Mouse (Mus musculus): ENCODE data around the gene Letmd1. TPM values are rescaled to one million over a fixed set of nuclear protein-coding genes. Genes with fewer than 3 reads are reported as not detected.

Letmd1 gene
- polyA plus RNA-seq, 1 experiment from 2014 or later: 59.3 TPM

- Histone ChIP-seq H3K4me2 (ENCODE audit: low read length) (no peak overlapping the region), H3K27me3 (replicated peaks; ENCODE audit: control insufficient read depth, insufficient read depth, low read length) (no peaks in the 10 kb centered on the region), H3K4me3 (ENCODE audit: low read length) (no peak overlapping the region), H3K4me1 (ENCODE audit: control insufficient read depth, insufficient read depth, low read depth, low read length) (peaks cover 4% of the 10 kb centered on the region), H3K27ac (ENCODE audit: low read depth, low read length) (no peak overlapping the region), H3K9ac (ENCODE audit: low read depth, low read length) (no peak overlapping the region), H3K36me3 (ENCODE audit: control insufficient read depth, insufficient read depth, low read length) (no peaks in the 10 kb centered on the region), H3K9me3 (ENCODE audit: control insufficient read depth, low read length) (no peaks in the 10 kb centered on the region)
- WGBS: 71% methylated on average over 5 of the region's 5 CpGs
- no peak for ATAC-seq
These were observed 6.7 kb upstream of the Letmd1 start for GRCm38 (mm10) chr15:100462086-100462485.

- no peaks in the 10 kb centered on the region for H3K36me3 ChIP-seq (ENCODE audit: control insufficient read depth, insufficient read depth, low read length)
- H3K9ac ChIP-seq (ENCODE audit: low read depth, low read length): no peak overlapping the region
- H3K4me3 ChIP-seq (ENCODE audit: low read length): no peak overlapping the region
- H3K4me2 ChIP-seq (ENCODE audit: low read length): no peak overlapping the region
- no peaks in the 10 kb centered on the region for H3K27me3 ChIP-seq (replicated peaks; ENCODE audit: control insufficient read depth, insufficient read depth, low read length)
- H3K27ac ChIP-seq (ENCODE audit: low read depth, low read length): no peak overlapping the region
- 31% methylated on average over 6 of the region's 6 CpGs for whole genome bisulfite sequencing
- H3K4me1 ChIP-seq (ENCODE audit: control insufficient read depth, insufficient read depth, low read depth, low read length): peaks cover 12% of the 10 kb centered on the region
- ATAC-seq: no peak
- H3K9me3 ChIP-seq (ENCODE audit: control insufficient read depth, low read length): no peaks in the 10 kb centered on the region
These were observed 5.1 kb upstream of the Letmd1 start for GRCm38 (mm10) chr15:100463712-100464111.

GRCm38 (mm10) chr15:100465432-100465831 is 3.4 kb upstream of the Letmd1 start:
- Histone ChIP-seq H3K9ac (ENCODE audit: low read depth, low read length) (no peak overlapping the region), H3K27me3 (replicated peaks; ENCODE audit: control insufficient read depth, insufficient read depth, low read length) (no peaks in the 10 kb centered on the region), H3K4me2 (ENCODE audit: low read length) (no peak overlapping the region), H3K9me3 (ENCODE audit: control insufficient read depth, low read length) (no peaks in the 10 kb centered on the region), H3K4me1 (ENCODE audit: control insufficient read depth, insufficient read depth, low read depth, low read length) (peaks cover 22% of the 10 kb centered on the region), H3K36me3 (ENCODE audit: control insufficient read depth, insufficient read depth, low read length) (no peaks in the 10 kb centered on the region), H3K27ac (ENCODE audit: low read depth, low read length) (no peak overlapping the region), H3K4me3 (ENCODE audit: low read length) (no peak overlapping the region)
- WGBS: 75% methylated on average over 2 of the region's 2 CpGs
- ATAC-seq: no peak

GRCm38 (mm10) chr15:100467738-100468137 is 1.1 kb upstream of the Letmd1 start:
- peaks cover 23% of the 10 kb centered on the region for H3K4me1 ChIP-seq (ENCODE audit: control insufficient read depth, insufficient read depth, low read depth, low read length)
- H3K27ac ChIP-seq (ENCODE audit: low read depth, low read length): no peak overlapping the region
- ATAC-seq: no peak
- H3K9me3 ChIP-seq (ENCODE audit: control insufficient read depth, low read length): no peaks in the 10 kb centered on the region
- peak overlapping the region; percentile 91 for H3K4me3 ChIP-seq (ENCODE audit: low read length)
- WGBS: 43% methylated on average over 7 of the region's 8 CpGs
- H3K4me2 ChIP-seq (ENCODE audit: low read length): peak overlapping the region; percentile 90
- H3K36me3 ChIP-seq (ENCODE audit: control insufficient read depth, insufficient read depth, low read length): no peaks in the 10 kb centered on the region; the same call in 1 of the 2 replicates
- H3K9ac ChIP-seq (ENCODE audit: low read depth, low read length): peak overlapping the region; percentile 39; the same call in 1 of the 2 replicates
- no peaks in the 10 kb centered on the region for H3K27me3 ChIP-seq (replicated peaks; ENCODE audit: control insufficient read depth, insufficient read depth, low read length)

GRCm38 (mm10) chr15:100469189-100469545 is 344 bp downstream of the Letmd1 start:
- peaks cover 3% of the 10 kb centered on the region for H3K36me3 ChIP-seq (ENCODE audit: control insufficient read depth, insufficient read depth, low read length)
- no peaks in the 10 kb centered on the region for H3K9me3 ChIP-seq (ENCODE audit: control insufficient read depth, low read length)
- H3K27me3 ChIP-seq (replicated peaks; ENCODE audit: control insufficient read depth, insufficient read depth, low read length): no peaks in the 10 kb centered on the region
- peak overlapping the region; percentile 79 for H3K9ac ChIP-seq (ENCODE audit: low read depth, low read length)
- H3K4me1 ChIP-seq (ENCODE audit: control insufficient read depth, insufficient read depth, low read depth, low read length): peaks cover 23% of the 10 kb centered on the region
- H3K4me2 ChIP-seq (ENCODE audit: low read length): peak overlapping the region; percentile 90
- under 1% methylated on average over 19 of the region's 19 CpGs for WGBS
- H3K4me3 ChIP-seq (ENCODE audit: low read length): peak overlapping the region; percentile 91
- H3K27ac ChIP-seq (ENCODE audit: low read depth, low read length): peak overlapping the region; percentile 86
- peak; percentile 62 for ATAC-seq

- H3K4me3 ChIP-seq (ENCODE audit: low read length): peak overlapping the region; percentile 91
- no peaks in the 10 kb centered on the region for H3K9me3 ChIP-seq (ENCODE audit: control insufficient read depth, low read length)
- H3K36me3 ChIP-seq (ENCODE audit: control insufficient read depth, insufficient read depth, low read length): peaks cover 8% of the 10 kb centered on the region
- no peak overlapping the region for H3K27ac ChIP-seq (ENCODE audit: low read depth, low read length)
- 70% methylated on average over 10 of the region's 10 CpGs for WGBS
- H3K27me3 ChIP-seq (replicated peaks; ENCODE audit: control insufficient read depth, insufficient read depth, low read length): no peaks in the 10 kb centered on the region
- peak overlapping the region; percentile 90 for H3K4me2 ChIP-seq (ENCODE audit: low read length)
- ATAC-seq: no peak
- H3K4me1 ChIP-seq (ENCODE audit: control insufficient read depth, insufficient read depth, low read depth, low read length): peaks cover 23% of the 10 kb centered on the region
- no peak overlapping the region; the same call in 1 of the 2 replicates for H3K9ac ChIP-seq (ENCODE audit: low read depth, low read length)
These were observed 1.2 kb downstream of the Letmd1 start for GRCm38 (mm10) chr15:100470037-100470436.

- Histone ChIP-seq H3K27ac (ENCODE audit: low read depth, low read length) (no peak overlapping the region), H3K9me3 (ENCODE audit: control insufficient read depth, low read length) (no peaks in the 10 kb centered on the region), H3K27me3 (replicated peaks; ENCODE audit: control insufficient read depth, insufficient read depth, low read length) (no peaks in the 10 kb centered on the region), H3K4me2 (ENCODE audit: low read length) (no peak overlapping the region), H3K4me3 (ENCODE audit: low read length) (no peak overlapping the region), H3K4me1 (ENCODE audit: control insufficient read depth, insufficient read depth, low read depth, low read length) (peaks cover 11% of the 10 kb centered on the region), H3K36me3 (ENCODE audit: control insufficient read depth, insufficient read depth, low read length) (peaks cover 32% of the 10 kb centered on the region), H3K9ac (ENCODE audit: low read depth, low read length) (no peak overlapping the region)
- no peak for ATAC-seq
- 75% methylated on average over 7 of the region's 7 CpGs for WGBS
These were observed 5.2 kb downstream of the Letmd1 start for GRCm38 (mm10) chr15:100473926-100474503.

GRCm38 (mm10) chr15:100478351-100478750 is 9.5 kb downstream of the Letmd1 start:
- no peak overlapping the region for H3K9ac ChIP-seq (ENCODE audit: low read depth, low read length)
- H3K36me3 ChIP-seq (ENCODE audit: control insufficient read depth, insufficient read depth, low read length): peaks cover 58% of the 10 kb centered on the region
- no peak overlapping the region for H3K4me3 ChIP-seq (ENCODE audit: low read length)
- no peak for ATAC-seq
- no peak overlapping the region for H3K27ac ChIP-seq (ENCODE audit: low read depth, low read length)
- H3K27me3 ChIP-seq (replicated peaks; ENCODE audit: control insufficient read depth, insufficient read depth, low read length): no peaks in the 10 kb centered on the region
- no peaks in the 10 kb centered on the region for H3K4me1 ChIP-seq (ENCODE audit: control insufficient read depth, insufficient read depth, low read depth, low read length)
- no peak overlapping the region for H3K4me2 ChIP-seq (ENCODE audit: low read length)
- WGBS: 82% methylated on average over 10 of the region's 10 CpGs
- H3K9me3 ChIP-seq (ENCODE audit: control insufficient read depth, low read length): no peaks in the 10 kb centered on the region

GRCm38 (mm10) chr15:100478925-100479324 is 10.1 kb downstream of the Letmd1 start:
- Histone ChIP-seq H3K4me3 (ENCODE audit: low read length) (no peak overlapping the region), H3K4me1 (ENCODE audit: control insufficient read depth, insufficient read depth, low read depth, low read length) (no peaks in the 10 kb centered on the region), H3K4me2 (ENCODE audit: low read length) (no peak overlapping the region), H3K27me3 (replicated peaks; ENCODE audit: control insufficient read depth, insufficient read depth, low read length) (no peaks in the 10 kb centered on the region), H3K9ac (ENCODE audit: low read depth, low read length) (no peak overlapping the region), H3K36me3 (ENCODE audit: control insufficient read depth, insufficient read depth, low read length) (peaks cover 61% of the 10 kb centered on the region), H3K27ac (ENCODE audit: low read depth, low read length) (no peak overlapping the region), H3K9me3 (ENCODE audit: control insufficient read depth, low read length) (no peaks in the 10 kb centered on the region)
- 80% methylated on average over 4 of the region's 4 CpGs for WGBS
- no peak for ATAC-seq

All from hindbrain, embryonic 16.5 days (tissue).